Mouse (Mus musculus): Measurements from ENCODE around the gene Frmpd4. TPM values are rescaled to one million over a fixed set of nuclear protein-coding genes. Genes with fewer than 3 reads are reported as not detected.
A peak's percentile ranks its signal among the peaks of the same experiment; 100 is the strongest.

The Frmpd4 gene
- total RNA-seq, 2 experiments from 2014 or later = 4.0 to 4.5 TPM

GRCm38 (mm10) chrX:167654806-167655495 lies 922.1 kb downstream of the Frmpd4 start:
- DNase-seq (ENCODE audit: low spot score in 2 of 2) = no peak

GRCm38 (mm10) chrX:167654249-167654648 lies 922.8 kb downstream of the Frmpd4 start:
- no peak for DNase-seq (ENCODE audit: low spot score in 2 of 2)

- DNase-seq (ENCODE audit: low spot score in 2 of 2) = no peak
These were observed 979.3 kb downstream of the Frmpd4 start for GRCm38 (mm10) chrX:167597639-167598217.

GRCm38 (mm10) chrX:167552827-167553226 lies 1024.2 kb downstream of the Frmpd4 start:
- no peak for DNase-seq (ENCODE audit: low spot score in 2 of 2)

- no peak for DNase-seq (ENCODE audit: low spot score in 2 of 2)
These were observed 1053.9 kb downstream of the Frmpd4 start for GRCm38 (mm10) chrX:167523151-167523550.

- DNase-seq (ENCODE audit: low spot score in 2 of 2) = no peak
These were observed 1054.5 kb downstream of the Frmpd4 start for GRCm38 (mm10) chrX:167522528-167522927.

GRCm38 (mm10) chrX:167518440-167518839 lies 1058.6 kb downstream of the Frmpd4 start:
- DNase-seq (ENCODE audit: low spot score in 2 of 2) = no peak

GRCm38 (mm10) chrX:167497780-167498179 lies 1079.3 kb downstream of the Frmpd4 start:
- DNase-seq (ENCODE audit: low spot score in 2 of 2) = peak; percentile 25 to 39

- DNase-seq (ENCODE audit: low spot score in 2 of 2) = no peak
These were observed 1084.8 kb downstream of the Frmpd4 start for GRCm38 (mm10) chrX:167492265-167492664.

- no peak for DNase-seq (ENCODE audit: low spot score in 2 of 2)
These were observed 1085.3 kb downstream of the Frmpd4 start for GRCm38 (mm10) chrX:167491589-167492207.

- no peak for DNase-seq (ENCODE audit: low spot score in 2 of 2)
These were observed 1093.4 kb downstream of the Frmpd4 start for GRCm38 (mm10) chrX:167483409-167484177.

- no peak for DNase-seq (ENCODE audit: low spot score in 2 of 2)
These were observed 1099.4 kb downstream of the Frmpd4 start for GRCm38 (mm10) chrX:167477636-167478035.

- no peak for DNase-seq (ENCODE audit: low spot score in 2 of 2)
These were observed 1142.1 kb downstream of the Frmpd4 start for GRCm38 (mm10) chrX:167434883-167435282.

- no peak for DNase-seq (ENCODE audit: low spot score in 2 of 2)
These were observed 1143.1 kb downstream of the Frmpd4 start for GRCm38 (mm10) chrX:167433950-167434349.

Other genes starting within 250 kb of the Frmpd4 start
- 10 to 100 TPM; 37.2 to 46.8 TPM for gene Msl3, start 96.7 kb upstream of the Frmpd4 start, total RNA-seq (2021)
- 1 to 10 TPM; 1.7 to 2.6 TPM for gene Arhgap6, start 217.9 kb upstream of the Frmpd4 start, total RNA-seq (2021)